Mouse (Mus musculus) stomach, embryonic 15.5 days (tissue): ENCODE results near the gene Wnt7b. TPM values are rescaled to one million over a fixed set of nuclear protein-coding genes. Genes with fewer than 3 reads are reported as not detected.

Experiments
- ATAC-seq: fragments of 200-750 bp; cut with Nextera tagmentation; 2 replicates; pipeline ENCODE4 v1.8.0; 2017; ENCODE audit warnings: low read depth, moderate number of reproducible peaks, moderate TSS enrichment; ENCODE audit not compliant: insufficient read depth, low FRiP score
- H3K27ac ChIP-seq: fragments of 300-500 bp; sonication (generic); 2 replicates; pipeline ENCODE4 v1.5.1; 2015; ENCODE audit warnings: mild to moderate bottlenecking, inconsistent platforms
- H3K27me3 ChIP-seq: fragments of 300-500 bp; sonication (generic); replicated peaks from 2 replicates; pipeline ENCODE4 v1.6.1; 2015; ENCODE audit warnings: inconsistent platforms
- H3K36me3 ChIP-seq: fragments of 300-500 bp; sonication (generic); 2 replicates; pipeline ENCODE4 v1.6.1; 2015; ENCODE audit warnings: inconsistent platforms
- H3K4me1 ChIP-seq: fragments of 300-500 bp; sonication (generic); 2 replicates; pipeline ENCODE4 v1.6.1; 2015; ENCODE audit warnings: inconsistent platforms
- H3K4me2 ChIP-seq: fragments of 300-500 bp; sonication (generic); 2 replicates; pipeline ENCODE4 v1.6.1; 2015; ENCODE audit warnings: mild to moderate bottlenecking, inconsistent platforms
- H3K4me3 ChIP-seq: fragments of 300-500 bp; sonication (generic); replicated peaks from 2 replicates; pipeline ENCODE4 v1.5.1; 2015; ENCODE audit warnings: inconsistent platforms
- H3K9ac ChIP-seq: fragments of 300-500 bp; sonication (generic); 2 replicates; pipeline ENCODE4 v1.6.1; 2015; ENCODE audit warnings: inconsistent platforms
- H3K9me3 ChIP-seq: fragments of 300-500 bp; sonication (generic); 2 replicates; pipeline ENCODE4 v1.6.1; 2016; ENCODE audit warnings: inconsistent platforms
- WGBS: fragments of 180-500 bp; shearing (Covaris S2); methylation state at CpG from one replicate; pipeline ENCODE4 v1.1.7; 2015; 5-methylcytosine and 5-hydroxymethylcytosine counted together
- polyA plus RNA-seq: library from polyadenylated mRNA; unstranded; fragments of >200 nt; fragmentation: Nextera tagmentation; extraction: Ambion mirVana; gene quantifications from 2 replicates; pipeline ENCODE4 v1.2.1, GENCODE M21; 2015

Wnt7b gene
- polyA plus RNA-seq, 1 experiment from 2014 or later: 3.8 TPM

DNA sequence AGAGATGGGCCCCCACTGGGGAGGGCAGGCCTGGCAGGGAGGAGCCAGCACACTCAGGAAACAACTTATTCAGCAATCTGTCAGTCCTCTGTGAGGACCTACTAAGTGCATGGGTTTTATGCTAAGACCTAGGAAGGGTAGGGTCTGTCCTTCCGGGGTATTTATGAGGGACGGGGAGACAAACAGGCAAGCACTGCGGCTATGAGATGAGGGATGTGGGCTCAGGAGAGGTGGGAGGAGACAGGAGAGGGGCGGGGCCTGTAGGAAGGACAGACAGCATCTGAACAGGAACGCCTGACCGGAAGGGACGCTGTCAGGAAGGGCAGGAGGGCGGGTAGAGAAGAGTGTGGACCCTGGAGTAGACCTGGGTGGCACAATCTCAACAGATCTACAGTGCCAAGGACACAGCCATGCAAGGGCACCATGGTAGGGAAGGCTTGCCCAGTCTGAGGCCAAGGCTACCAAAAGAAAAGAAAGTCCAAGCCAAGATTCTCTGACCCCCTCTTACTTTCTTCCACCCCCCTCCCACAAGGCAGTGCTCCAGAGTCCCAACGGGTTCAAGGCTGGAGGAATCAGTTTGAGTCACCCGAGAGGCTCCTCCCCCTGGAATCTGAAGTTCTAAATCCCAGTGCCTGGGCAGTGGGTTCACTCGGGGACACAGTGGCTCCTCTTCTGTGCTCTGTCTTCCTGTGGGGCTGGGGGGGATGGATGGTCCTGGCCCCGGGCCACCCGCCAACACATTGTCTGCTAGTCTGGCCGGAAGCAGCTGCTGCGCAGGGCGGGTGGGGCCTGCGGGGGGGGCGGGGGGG, 17.8 kb upstream of the Wnt7b start:
- WGBS: 16% methylated on average over 18 of the region's 18 CpGs
- H3K36me3 ChIP-seq: no peaks in the 10 kb centered on the region
- peaks cover 19% of the 10 kb centered on the region for H3K4me1 ChIP-seq
- peak; percentile 79 for ATAC-seq
- peak overlapping the region; percentile 14; the same call in 1 of the 2 replicates for H3K4me2 ChIP-seq
- peak overlapping the region; percentile 42 for H3K27ac ChIP-seq
- no peaks in the 10 kb centered on the region for H3K27me3 ChIP-seq
- no peaks in the 10 kb centered on the region for H3K9me3 ChIP-seq
- H3K4me3 ChIP-seq: no peak overlapping the region
- H3K9ac ChIP-seq: no peak overlapping the region

DNA sequence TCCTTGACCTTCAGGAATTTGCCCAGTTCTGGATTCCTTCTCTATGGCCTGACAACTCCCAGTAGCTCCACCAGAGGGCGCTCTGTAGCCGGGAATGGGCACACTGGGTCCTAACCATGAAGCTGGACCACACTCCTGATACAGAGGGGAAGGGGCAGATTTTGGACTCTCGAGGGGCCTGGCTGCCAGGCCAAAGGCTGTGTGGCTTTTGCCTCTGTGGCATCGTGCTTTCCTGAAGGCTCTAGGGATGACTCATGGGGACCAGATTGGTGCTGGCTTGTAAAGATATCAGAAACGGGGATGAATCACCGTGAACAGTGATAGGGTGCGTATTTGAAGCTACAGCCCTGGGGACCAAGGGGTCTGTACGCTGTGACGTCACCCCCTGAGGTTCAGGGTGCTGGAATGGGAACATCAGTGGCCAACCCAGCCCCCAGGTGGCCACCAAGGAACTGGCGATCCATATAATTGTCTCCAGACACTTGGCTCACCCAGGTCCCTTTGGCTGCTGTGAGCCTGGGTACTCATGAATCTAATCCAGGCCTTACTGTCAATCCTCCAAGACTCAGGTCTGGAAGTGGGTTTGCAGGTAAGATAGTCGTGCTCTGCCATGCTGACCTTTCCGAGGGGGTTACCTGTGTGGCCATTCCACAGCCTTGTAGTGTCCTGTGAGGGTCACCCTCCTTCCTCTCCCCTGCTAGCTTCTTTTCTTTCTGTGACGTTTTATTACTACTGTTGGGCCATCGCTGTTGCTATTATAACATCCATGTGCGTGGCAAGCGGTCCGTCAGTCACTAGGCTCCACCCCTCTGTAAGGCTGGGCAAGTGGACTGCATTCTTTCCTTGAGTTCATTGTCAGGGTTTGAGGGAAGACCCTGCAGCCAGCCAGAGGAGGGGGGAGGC, 17.0 kb upstream of the Wnt7b start:
- 0 out of 2 replicates have a peak overlapping the region, but pooled peaks have one; percentile 14 for H3K4me2 ChIP-seq
- ATAC-seq: no peak
- no peaks in the 10 kb centered on the region for H3K27me3 ChIP-seq
- 45% methylated on average over 17 of the region's 17 CpGs for WGBS
- peak overlapping the region; percentile 42 for H3K27ac ChIP-seq
- H3K9ac ChIP-seq: no peak overlapping the region
- no peaks in the 10 kb centered on the region for H3K36me3 ChIP-seq
- no peaks in the 10 kb centered on the region for H3K9me3 ChIP-seq
- peaks cover 17% of the 10 kb centered on the region for H3K4me1 ChIP-seq
- no peak overlapping the region for H3K4me3 ChIP-seq

DNA sequence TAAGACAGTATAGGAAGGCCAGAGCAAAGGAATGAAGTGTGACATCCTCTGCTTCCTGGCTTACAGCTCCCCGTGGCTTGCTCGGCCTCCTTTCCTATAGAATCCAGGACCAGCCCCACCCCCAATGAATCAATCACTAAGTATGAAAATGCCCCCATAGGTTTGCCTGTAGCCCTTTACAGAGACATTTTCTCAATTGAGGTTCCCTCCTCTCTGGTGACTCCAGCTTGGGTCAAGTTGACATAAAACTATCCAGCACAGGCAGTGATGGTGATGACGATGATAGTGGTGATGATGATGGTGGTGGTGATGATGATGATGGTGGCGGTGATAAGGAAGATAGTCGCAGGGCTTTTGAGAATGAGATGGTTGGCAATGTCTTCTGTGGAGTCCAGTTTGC, 16.2 kb upstream of the Wnt7b start:
- WGBS: 60% methylated on average over 5 of the region's 5 CpGs
- H3K27ac ChIP-seq: no peak overlapping the region

DNA sequence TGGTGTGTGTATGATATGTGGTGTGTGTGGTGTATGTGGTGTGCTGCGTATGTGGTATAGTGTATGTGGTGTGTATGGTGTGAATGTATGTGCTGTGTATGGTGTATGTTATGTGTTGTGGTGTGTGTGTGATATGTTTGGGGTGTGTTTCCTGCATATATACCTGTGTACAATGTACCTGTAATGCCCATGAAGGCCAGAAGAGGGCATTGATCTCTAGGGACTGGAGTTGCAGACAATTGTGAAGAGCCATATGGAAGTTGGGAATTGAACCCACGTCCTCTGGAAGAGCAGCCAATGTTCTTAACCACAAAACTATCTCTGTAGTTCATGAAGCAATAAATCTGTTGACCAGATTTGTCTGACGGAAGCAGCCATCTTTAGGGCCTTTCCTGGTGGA, 15.1 kb upstream of the Wnt7b start:
- 67% methylated on average over 3 of the region's 3 CpGs for WGBS

More for the DNA sequence above, 16.2 kb upstream of the Wnt7b start:
- H3K4me2 ChIP-seq: no peak overlapping the region
- H3K9me3 ChIP-seq: no peaks in the 10 kb centered on the region
- no peak overlapping the region for H3K4me3 ChIP-seq
- no peak overlapping the region for H3K9ac ChIP-seq
- no peaks in the 10 kb centered on the region for H3K36me3 ChIP-seq
- H3K27me3 ChIP-seq: no peaks in the 10 kb centered on the region
- H3K4me1 ChIP-seq: peaks cover 16% of the 10 kb centered on the region
- no peak for ATAC-seq

DNA sequence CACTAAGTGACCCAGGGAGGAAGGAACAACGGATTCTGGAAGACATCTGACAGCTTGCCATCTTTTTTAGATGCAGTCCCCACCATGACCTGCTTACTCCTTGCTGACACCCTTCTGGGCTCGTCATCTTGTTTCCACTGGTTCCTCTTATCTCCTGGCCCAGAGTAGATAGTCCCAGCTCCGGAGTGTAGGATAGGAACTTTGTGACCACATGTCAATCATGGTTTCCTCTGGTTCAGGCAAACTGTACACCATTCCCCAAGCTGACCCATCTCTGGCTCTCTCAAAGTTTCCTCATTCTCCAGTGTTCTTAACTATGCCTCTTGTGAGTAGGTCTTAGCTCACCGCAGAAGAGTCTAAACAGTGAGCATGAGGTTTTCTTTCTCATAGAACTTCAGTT, 10.4 kb upstream of the Wnt7b start:
- WGBS: 66% methylated on average over 4 of the region's 4 CpGs
- H3K4me1 ChIP-seq: no peaks in the 10 kb centered on the region
- no peak overlapping the region for H3K4me2 ChIP-seq
- H3K27ac ChIP-seq: no peak overlapping the region
- no peak overlapping the region for H3K9ac ChIP-seq
- H3K4me3 ChIP-seq: no peak overlapping the region
- no peaks in the 10 kb centered on the region for H3K27me3 ChIP-seq
- ATAC-seq: no peak
- no peaks in the 10 kb centered on the region for H3K36me3 ChIP-seq
- no peaks in the 10 kb centered on the region for H3K9me3 ChIP-seq

More for the DNA sequence above, 15.1 kb upstream of the Wnt7b start:
- H3K36me3 ChIP-seq: no peaks in the 10 kb centered on the region
- no peaks in the 10 kb centered on the region for H3K27me3 ChIP-seq
- H3K9me3 ChIP-seq: no peaks in the 10 kb centered on the region
- H3K27ac ChIP-seq: no peak overlapping the region
- H3K4me1 ChIP-seq: peaks cover 16% of the 10 kb centered on the region
- ATAC-seq: no peak
- H3K4me3 ChIP-seq: no peak overlapping the region
- H3K4me2 ChIP-seq: no peak overlapping the region
- no peak overlapping the region for H3K9ac ChIP-seq

DNA sequence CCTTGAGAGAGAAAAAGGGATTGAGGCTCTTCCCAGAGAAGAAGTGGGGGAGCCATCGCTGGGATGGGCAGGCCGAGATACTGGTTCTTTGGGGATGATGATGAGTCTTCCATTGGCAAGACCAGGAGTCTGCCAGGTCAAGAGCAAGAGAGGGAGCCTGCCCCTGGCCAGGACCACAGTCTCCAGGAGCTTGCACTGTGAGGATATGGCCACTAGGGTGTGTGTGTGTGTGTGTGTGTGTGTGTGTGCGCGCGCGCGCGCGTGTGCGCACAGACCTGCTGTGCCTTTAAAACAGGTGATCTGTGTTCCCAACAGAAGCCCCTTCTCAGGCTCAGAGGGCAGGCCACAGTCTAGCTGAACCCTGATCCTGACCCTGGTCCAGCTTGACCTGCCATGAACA, 8.6 kb upstream of the Wnt7b start:
- ATAC-seq: no peak
- 86% methylated on average over 10 of the region's 10 CpGs for WGBS

DNA sequence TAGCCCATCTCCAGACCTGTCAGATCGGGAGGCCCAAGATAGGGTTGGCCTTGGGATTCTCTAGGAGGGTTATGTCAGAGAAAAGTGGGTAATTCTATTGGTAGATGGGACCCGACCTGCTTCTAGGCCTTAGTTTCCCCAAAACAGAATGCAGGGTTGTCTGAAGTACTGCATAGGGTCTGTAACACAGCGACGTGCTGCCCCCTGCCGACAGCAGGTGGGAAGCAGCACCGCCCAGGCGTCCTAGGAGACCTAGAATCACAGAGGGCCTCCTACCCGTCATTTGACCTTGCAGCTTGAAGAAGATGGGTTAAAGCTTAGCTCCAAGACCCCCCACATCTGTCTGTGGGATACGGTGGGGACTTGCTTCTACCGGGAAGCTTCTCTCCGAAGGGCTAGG, 1.2 kb upstream of the Wnt7b start:
- peak; percentile 55; the same call in 1 of the 2 replicates for ATAC-seq
- H3K9me3 ChIP-seq: no peaks in the 10 kb centered on the region
- peaks cover 61% of the 10 kb centered on the region for H3K27me3 ChIP-seq

More for the DNA sequence above, 8.6 kb upstream of the Wnt7b start:
- Histone ChIP-seq H3K9me3 (no peaks in the 10 kb centered on the region), H3K9ac (no peak overlapping the region), H3K27ac (no peak overlapping the region), H3K4me1 (no peaks in the 10 kb centered on the region), H3K27me3 (no peaks in the 10 kb centered on the region), H3K4me2 (no peak overlapping the region), H3K4me3 (no peak overlapping the region), H3K36me3 (no peaks in the 10 kb centered on the region)

DNA sequence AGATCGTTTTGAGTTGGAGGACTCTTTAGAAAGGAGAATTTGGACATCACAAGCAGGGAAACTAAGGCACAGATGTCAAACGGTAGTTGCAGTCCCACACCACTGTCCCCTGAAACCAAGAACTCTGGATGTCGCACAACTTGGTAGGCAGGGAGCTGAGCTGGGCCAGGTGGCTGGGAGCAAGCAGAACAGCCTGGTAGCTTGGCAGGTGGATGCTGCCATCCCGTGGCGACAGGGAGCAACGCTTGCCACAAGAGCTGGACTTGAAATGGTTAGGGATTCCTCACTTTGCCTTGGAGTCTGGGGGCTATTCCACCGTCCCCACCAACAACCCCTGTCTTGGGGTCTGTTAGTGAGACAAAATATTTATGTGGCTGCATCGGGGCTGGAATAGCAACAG, 751 bp upstream of the Wnt7b start:
- Histone ChIP-seq H3K4me2 (no peak overlapping the region), H3K27ac (no peak overlapping the region), H3K4me3 (no peak overlapping the region), H3K9me3 (no peaks in the 10 kb centered on the region), H3K9ac (no peak overlapping the region), H3K27me3 (peaks cover 66% of the 10 kb centered on the region), H3K4me1 (peaks cover 23% of the 10 kb centered on the region), H3K36me3 (no peaks in the 10 kb centered on the region)
- 2% methylated on average over 8 of the region's 8 CpGs for WGBS
- 0 out of 2 replicates have a peak, but pooled peaks have one; percentile 59 for ATAC-seq

More for the DNA sequence above, 1.2 kb upstream of the Wnt7b start:
- H3K4me2 ChIP-seq: no peak overlapping the region
- 4% methylated on average over 11 of the region's 11 CpGs for WGBS
- H3K27ac ChIP-seq: no peak overlapping the region
- H3K4me3 ChIP-seq: no peak overlapping the region
- H3K9ac ChIP-seq: no peak overlapping the region
- H3K36me3 ChIP-seq: no peaks in the 10 kb centered on the region
- peaks cover 22% of the 10 kb centered on the region for H3K4me1 ChIP-seq

DNA sequence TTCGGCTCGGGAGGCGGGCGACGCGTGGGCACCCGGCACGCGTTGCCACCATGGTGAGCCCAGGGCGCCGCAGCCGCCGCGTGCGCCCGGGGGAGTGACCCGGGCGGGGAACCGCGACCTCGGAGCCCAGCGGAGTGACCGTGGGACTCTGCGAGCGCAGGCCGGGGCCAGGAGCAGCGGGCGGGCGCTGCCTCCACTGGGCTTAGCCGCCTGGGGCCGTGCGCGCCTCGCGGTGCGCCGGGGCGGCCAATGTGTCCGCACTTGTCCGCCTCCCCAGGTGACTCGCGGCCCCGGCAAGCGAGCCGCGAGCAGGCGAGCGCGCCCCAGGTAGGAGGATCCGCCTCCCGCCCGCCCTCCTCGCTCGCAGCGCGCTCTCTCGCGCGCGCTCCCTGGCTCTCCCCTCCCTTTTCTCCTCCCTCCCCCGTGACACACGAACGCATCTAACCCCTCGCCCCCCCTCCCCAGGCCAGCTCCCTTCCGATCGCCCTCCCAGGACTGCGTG, 659 bp downstream of the Wnt7b start:
- ATAC-seq: no peak
- H3K9me3 ChIP-seq: no peaks in the 10 kb centered on the region
- peaks cover 80% of the 10 kb centered on the region for H3K27me3 ChIP-seq
- peak overlapping the region; percentile 97 for H3K4me2 ChIP-seq
- under 1% methylated on average over 59 of the region's 67 CpGs for WGBS
- no peak overlapping the region; the same call in 1 of the 2 replicates for H3K9ac ChIP-seq
- H3K27ac ChIP-seq: no peak overlapping the region
- H3K4me1 ChIP-seq: peaks cover 38% of the 10 kb centered on the region
- H3K4me3 ChIP-seq: peak overlapping the region; percentile 55
- H3K36me3 ChIP-seq: no peaks in the 10 kb centered on the region

DNA sequence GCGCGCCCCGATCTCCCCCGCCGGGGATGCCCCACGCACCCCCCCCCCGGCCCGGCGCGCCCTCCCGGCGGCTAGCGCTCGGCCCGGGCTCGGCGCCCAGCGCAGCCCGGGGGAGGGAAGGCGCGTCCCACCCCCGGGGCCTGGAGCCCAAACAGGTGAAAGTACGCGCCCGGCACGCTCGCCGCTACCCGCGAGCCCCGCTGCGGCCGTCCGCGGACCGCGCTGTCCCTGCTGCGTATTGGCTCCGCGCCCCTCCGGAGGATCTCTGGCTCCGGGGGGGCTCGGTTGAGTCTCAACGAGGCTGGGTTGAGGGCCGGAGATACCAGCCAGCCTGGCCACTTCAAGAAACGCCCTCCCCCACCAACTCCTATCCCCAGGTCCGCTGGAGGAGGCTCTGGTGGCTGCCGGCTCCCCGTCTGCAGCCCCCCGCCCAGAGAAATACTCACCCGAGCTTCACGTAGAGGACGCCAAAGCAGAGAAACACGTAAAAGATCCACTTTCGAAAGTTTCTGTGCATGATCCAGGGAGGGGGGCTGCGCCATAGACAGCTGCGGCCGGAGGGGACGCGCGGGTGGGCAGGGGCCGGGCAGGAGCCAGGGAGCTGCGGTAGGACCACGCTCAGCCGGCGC, 1.2 kb downstream of the Wnt7b start:
- Histone ChIP-seq H3K4me2 (peak overlapping the region; percentile 97), H3K9ac (peak overlapping the region; percentile 10; the same call in 1 of the 2 replicates), H3K27ac (no peak overlapping the region), H3K4me1 (peaks cover 43% of the 10 kb centered on the region), H3K36me3 (no peaks in the 10 kb centered on the region), H3K4me3 (peak overlapping the region; percentile 55), H3K9me3 (no peaks in the 10 kb centered on the region), H3K27me3 (peaks cover 86% of the 10 kb centered on the region)
- under 1% methylated on average over 45 of the region's 66 CpGs for WGBS
- ATAC-seq: no peak

DNA sequence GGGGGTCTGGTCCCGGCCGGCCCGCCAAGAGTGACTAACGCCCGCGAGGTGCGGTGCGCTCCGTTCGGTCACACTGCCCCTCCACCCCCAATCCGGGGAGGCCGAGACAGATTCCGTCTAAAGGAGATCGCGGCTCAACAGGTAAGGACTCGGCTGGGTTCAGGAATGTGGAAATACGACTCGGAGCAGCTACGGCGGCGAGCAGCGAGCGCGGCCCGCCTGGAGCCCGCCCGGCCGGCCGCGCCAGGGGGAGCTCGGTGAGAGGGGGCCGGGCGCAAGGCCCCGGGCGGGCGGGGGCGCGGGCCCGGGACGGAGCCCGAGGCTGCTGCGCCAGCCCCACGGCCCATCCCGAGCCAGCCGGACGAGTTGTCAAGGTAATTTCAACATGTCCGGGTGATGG, 1.8 kb downstream of the Wnt7b start:
- WGBS: 1% methylated on average over 44 of the region's 47 CpGs
- Histone ChIP-seq H3K9ac (peak overlapping the region; percentile 10; the same call in 1 of the 2 replicates), H3K4me1 (peaks cover 43% of the 10 kb centered on the region), H3K9me3 (no peaks in the 10 kb centered on the region), H3K4me2 (peak overlapping the region; percentile 97), H3K4me3 (peak overlapping the region; percentile 55), H3K27ac (no peak overlapping the region), H3K27me3 (peaks cover 91% of the 10 kb centered on the region), H3K36me3 (no peaks in the 10 kb centered on the region)
- ATAC-seq: no peak; the same call in 1 of the 2 replicates
